Mouse (Mus musculus) C2C12 (cell line): ENCODE measurements around the gene Styk1.

Experiments
- MYOG ChIP-seq: IDR thresholded peaks from one replicate; pipeline ENCODE4 v1.6.1; 2011; ENCODE audit not compliant: control insufficient read depth, insufficient read length; ENCODE audit errors: extremely low read depth
- USF1 ChIP-seq: IDR thresholded peaks from one replicate; pipeline ENCODE4 v1.6.1; 2011; ENCODE audit warnings: low read depth, mild to moderate bottlenecking, control low read depth, moderate library complexity

GRCm38 (mm10) chr6:131327076-131327475, 26.3 kb downstream of the Styk1 start:
- TF ChIP-seq MYOG (no peak), USF1 (no peak)
